Mouse (Mus musculus) kidney, adult 2 months (tissue): ENCODE measurements at regions not wholly inside any gene's neighbourhood (a gene's known extent, or its start where the extent isn't known, plus 50 kb on each side); places are given as distances from the start of the nearest gene placed in this dataset.

ENCODE experiments used
- CTCF ChIP-seq: fragments of 200-500 bp; conservative IDR thresholded peaks from 2 replicates; pipeline ENCODE4 v1.5.1; 2011; ENCODE audit warnings: low read depth, mild to moderate bottlenecking, control low read depth, low read length, moderate library complexity, mixed read lengths; ENCODE audit not compliant: insufficient read depth, insufficient read length
- POLR2A ChIP-seq: fragments of 200-500 bp; IDR thresholded peaks from one replicate; pipeline ENCODE4 v1.6.1; 2011; ENCODE audit warnings: low read depth, low read length, control low read depth

- TF ChIP-seq CTCF (no peak), POLR2A (no peak)
These were observed 131.1 kb upstream of the C9orf72 start for GRCm38 (mm10) chr4:35356904-35357563.
